Mouse (Mus musculus): ENCODE data around the gene Ehd4.

Gene Ehd4

GRCm38 (mm10) chr2:120069466-120069990 is 84.9 kb downstream of the Ehd4 start:
- DNase-seq (ENCODE audit: low spot score in 2 of 2): peak; percentile 44 to 69

GRCm38 (mm10) chr2:120068555-120069465 is 85.6 kb downstream of the Ehd4 start:
- peak; percentile 22 to 31 for DNase-seq (ENCODE audit: low spot score in 2 of 2)

GRCm38 (mm10) chr2:120066224-120066623 is 88.2 kb downstream of the Ehd4 start:
- no peak for DNase-seq (ENCODE audit: low spot score in 2 of 2)

DNA sequence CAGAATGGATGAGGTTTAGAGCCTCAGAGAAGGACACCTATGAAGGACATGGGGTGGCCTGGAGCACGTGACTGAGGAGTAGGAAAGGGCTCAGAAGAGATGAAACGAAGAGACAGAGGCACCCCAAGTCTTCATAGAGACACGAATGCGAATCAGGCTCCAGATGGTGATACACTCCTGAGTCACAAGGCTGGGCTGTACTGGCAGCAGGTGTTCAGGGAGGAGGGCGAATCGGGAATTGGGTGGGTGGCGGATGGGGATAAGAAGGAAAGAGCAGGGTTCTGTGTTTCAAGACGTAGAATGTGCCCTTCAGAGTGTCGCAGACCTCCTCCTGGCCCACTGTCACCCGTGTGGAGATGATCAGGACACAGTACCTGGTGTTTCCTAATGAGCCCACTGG is 89.2 kb downstream of the Ehd4 start:
- no peak for DNase-seq (ENCODE audit: low spot score in 2 of 2)

GRCm38 (mm10) chr2:120064639-120065038 is 89.8 kb downstream of the Ehd4 start:
- no peak for DNase-seq (ENCODE audit: low spot score in 2 of 2)

GRCm38 (mm10) chr2:120062248-120062647 is 92.2 kb downstream of the Ehd4 start:
- DNase-seq (ENCODE audit: low spot score in 2 of 2): no peak

- no peak for DNase-seq (ENCODE audit: low spot score in 2 of 2)
These were observed 93.8 kb downstream of the Ehd4 start for GRCm38 (mm10) chr2:120060651-120061050.

GRCm38 (mm10) chr2:120060190-120060589 is 94.2 kb downstream of the Ehd4 start:
- no peak for DNase-seq (ENCODE audit: low spot score in 2 of 2)

- no peak for DNase-seq (ENCODE audit: low spot score in 2 of 2)
These were observed 94.9 kb downstream of the Ehd4 start for GRCm38 (mm10) chr2:120059466-120059865.

GRCm38 (mm10) chr2:120058818-120059217 is 95.6 kb downstream of the Ehd4 start:
- DNase-seq (ENCODE audit: low spot score in 2 of 2): no peak

- DNase-seq (ENCODE audit: low spot score in 2 of 2): no peak
These were observed 98.5 kb downstream of the Ehd4 start for GRCm38 (mm10) chr2:120055923-120056322.

DNA sequence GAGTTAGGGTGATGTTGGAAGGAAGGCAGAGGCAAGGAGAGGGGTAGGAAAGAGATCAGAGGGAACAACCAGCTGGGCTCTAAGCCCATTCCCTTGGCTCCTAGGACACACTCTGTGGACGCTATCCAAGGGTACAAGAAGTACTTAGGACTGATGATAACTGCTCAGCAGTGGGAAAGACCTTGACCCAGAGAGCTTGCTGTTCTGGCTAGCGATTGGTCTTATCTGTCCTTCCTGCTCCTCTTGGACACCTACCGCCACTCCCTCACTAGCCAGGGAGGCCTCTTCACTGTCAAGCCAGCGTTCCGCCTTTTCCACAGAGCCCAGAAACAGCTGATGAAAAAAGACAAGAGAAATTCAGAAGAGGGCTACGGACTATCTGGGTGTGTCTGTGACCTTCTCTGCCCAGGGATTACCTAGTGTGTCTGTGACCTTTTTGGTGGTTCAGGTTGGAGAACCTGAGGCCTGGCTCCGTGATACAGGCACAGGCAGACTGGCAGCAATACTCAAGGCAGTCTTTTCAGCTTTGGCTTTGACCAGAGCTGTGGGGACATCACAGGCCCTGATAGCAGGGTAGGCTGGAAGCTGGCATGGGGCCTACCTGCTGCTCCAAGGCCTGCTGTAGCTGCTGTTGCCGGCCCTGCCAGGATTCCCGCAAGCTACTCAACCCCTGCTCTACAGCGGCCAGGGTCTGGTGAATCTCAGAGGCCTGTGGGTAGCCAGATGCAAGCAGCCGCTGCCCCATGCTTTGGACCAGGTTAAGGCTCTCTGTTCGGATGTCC is 99.4 kb downstream of the Ehd4 start:
- DNase-seq (ENCODE audit: low spot score in 2 of 2): no peak

GRCm38 (mm10) chr2:120051405-120051804 is 103.0 kb downstream of the Ehd4 start:
- DNase-seq (ENCODE audit: low spot score in 2 of 2): no peak

DNA sequence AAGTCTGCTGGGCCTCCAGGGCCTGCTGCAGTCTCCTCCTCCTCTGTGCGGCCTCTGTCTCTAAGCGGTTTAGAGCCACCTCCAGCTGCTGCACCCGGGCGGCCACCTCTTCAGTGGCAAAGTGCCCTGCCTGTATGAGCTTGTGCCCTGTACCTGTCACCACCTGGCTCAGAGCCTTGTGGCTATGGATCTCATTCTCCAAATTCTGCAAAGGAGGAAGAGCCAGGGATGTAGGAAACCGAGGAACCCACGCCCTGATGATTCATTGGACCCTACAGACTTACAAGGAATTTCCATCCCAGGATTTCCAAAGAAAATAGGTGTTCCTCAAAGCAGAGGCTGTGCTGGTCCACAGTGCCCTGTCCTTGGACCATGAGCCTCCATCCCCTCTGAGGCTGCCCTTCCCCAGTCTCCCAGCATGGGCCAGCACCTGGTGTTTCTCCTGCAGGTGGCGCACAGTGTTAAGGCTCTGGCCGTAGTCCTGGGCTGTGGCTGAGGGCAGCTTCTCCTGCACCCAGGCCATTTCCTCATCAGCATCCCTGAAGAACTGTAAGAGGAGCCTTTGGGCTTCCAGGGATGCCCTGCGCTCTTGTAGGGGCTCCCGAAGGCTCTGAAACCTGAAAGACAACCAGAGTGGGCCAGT is 104.7 kb downstream of the Ehd4 start:
- DNase-seq (ENCODE audit: low spot score in 2 of 2): no peak

DNA sequence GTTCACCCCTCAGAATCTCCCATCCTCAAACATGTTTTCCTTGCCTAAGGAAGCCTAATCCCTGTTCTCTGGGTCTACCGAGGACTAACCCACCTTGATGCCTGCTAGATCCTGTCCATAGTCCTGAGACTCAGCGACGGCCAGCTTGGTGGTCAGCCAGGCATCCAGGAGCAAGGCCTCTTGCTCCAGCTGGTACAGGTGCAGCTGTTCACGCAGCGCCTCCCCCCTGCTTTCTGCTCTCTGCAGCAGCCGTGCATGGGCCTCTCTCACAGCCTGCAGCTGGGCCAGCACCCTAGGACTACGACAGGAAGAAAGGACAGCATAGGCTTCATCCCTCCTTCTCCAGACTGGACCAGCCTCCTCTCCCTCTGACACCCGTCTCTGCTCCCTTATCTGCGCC is 106.2 kb downstream of the Ehd4 start:
- DNase-seq (ENCODE audit: low spot score in 2 of 2): no peak

DNA sequence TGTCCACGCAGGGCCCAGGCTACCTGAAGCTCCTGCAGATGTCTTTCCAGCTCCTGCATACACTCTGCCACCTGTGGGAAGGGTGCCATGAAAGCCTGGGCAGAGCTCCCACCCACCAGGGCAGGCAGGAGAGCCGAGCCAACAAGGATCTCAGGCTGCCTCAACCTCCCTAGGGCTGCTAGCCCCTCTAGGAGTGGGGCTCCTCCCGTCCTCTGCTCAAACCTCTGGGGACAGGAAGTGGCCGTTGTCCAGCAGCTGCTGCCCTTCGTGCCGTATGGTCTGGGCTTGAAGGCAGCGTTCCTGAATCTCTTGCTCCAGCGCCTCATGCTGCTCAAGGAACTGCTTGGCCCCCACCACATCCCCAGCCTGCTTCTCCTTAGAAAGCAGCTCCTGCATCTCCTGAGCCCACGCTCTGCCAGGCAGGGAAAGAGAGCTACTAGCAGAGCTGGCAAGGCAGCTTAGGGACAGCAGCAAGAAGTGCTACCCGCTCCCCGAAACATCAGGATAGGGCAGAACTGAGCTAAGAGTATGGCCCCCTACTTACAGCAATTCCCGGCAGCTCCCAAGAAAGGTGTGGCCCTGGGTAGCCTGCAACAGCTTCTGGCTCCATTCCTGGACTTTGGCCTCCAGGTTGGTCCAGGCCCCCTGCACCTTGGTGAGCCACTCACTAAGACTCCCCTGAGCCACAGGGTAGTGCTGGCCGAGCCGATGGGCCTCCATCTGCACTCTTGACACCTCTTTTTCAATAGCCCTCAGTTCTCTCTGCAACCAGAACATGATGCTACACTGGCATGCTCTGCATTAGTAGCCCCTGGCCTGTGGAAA is 107.7 kb downstream of the Ehd4 start:
- DNase-seq (ENCODE audit: low spot score in 2 of 2): no peak

DNA sequence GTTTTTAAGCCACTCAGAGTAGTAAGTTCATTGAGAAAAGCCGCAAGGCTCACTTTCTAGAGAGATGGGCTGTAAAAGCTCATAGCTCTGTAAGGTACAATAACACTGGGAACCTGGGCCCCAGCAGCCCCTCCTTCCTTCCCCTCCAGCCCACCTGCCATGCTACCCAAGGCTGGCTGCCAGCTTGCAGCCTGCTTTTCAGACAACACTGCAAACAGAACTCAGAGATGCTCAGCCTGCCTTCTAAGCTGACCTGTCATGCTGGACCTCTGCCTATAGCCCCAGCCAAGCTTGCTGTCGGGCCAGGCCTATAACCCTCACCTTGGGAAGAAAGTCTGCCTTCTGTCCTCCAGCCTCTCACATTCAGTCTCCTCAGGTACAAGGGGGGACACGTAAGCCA is 109.7 kb downstream of the Ehd4 start:
- DNase-seq (ENCODE audit: low spot score in 2 of 2): no peak

- DNase-seq (ENCODE audit: low spot score in 2 of 2): no peak
These were observed 110.3 kb downstream of the Ehd4 start for GRCm38 (mm10) chr2:120044101-120044603.

GRCm38 (mm10) chr2:120040991-120041390 is 113.4 kb downstream of the Ehd4 start:
- no peak for DNase-seq (ENCODE audit: low spot score in 2 of 2)

Data from frontal cortex, postnatal 10 days (tissue).